Mouse (Mus musculus) stomach, postnatal 0 days (tissue): ENCODE measurements around the gene Mmd2.

Experiments
- CTCF ChIP-seq: IDR thresholded peaks from 2 replicates; pipeline ENCODE4 v1.5.1; 2016; ENCODE audit warnings: antibody characterized with exemption, low read depth, mild to moderate bottlenecking, moderate library complexity
- EP300 ChIP-seq: optimal IDR thresholded peaks from 2 replicates; pipeline ENCODE3; 2016; ENCODE audit warnings: antibody characterized with exemption

DNA sequence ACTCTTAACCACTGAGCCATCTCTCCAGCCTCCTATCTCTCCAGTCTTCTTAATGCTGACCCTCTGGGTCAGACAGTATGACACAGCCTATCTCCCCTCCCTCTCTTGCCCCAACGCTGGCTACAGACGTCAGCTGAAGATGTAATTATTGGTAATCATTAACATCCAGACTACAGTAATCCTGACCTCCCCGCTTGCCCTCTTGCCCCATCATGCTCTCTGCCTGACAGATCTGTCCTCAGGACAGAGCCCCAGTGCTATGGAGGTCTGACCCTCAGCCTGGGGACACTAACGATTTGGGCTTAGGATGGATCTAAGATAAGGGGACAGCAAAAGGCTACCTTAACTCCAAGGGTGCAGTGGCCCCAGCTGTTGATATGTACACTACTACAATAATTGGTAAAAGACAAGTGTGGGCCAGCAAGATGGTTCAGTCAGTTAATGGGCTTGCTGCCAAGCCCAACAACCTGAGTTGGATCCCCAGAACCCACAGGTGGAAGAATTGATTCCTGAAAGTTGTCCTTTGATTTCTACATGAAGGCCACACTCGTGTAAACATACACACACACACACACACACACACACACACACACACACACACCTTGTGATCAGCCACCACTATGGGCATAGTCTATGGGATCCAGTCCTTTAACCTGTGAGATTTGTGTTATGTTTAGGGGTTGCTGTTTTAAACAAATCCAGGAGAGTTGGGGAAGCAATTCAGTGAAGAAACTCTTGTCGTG lies 10.8 kb downstream of the Mmd2 start:
- TF ChIP-seq CTCF (no peak), EP300 (no peak)
